Mouse (Mus musculus): Measurements from ENCODE around the gene Frat1.

The Frat1 gene

GRCm38 (mm10) chr19:41816915-41817314 is 12.9 kb upstream of the Frat1 start:
- peak in 1 of 2 experiments; percentile 30 for DNase-seq

- peak in 1 of 2 experiments; percentile 12 for DNase-seq
Observed at GRCm38 (mm10) chr19:41817325-41817724, 12.4 kb upstream of the Frat1 start.

DNA sequence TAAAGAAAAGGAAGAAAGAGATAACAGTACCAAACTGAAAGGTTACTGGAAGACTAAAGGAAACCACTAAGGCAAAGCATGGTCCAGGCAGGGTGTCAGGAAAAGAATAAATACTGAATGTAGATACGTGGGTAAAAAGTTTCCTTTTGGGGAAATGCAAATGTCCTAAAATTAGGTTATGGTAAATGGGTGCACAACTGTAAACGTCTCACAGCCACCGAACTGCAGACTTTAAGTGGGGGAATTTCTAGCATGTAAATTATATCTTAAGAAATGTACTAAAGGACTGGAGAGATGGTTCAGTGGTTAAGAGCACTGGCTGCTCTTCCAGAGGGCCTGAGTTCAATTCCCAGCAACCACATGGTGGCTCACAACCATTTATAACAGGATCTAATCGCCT is 11.0 kb upstream of the Frat1 start:
- no peak for DNase-seq

- no peak for DNase-seq
Observed at GRCm38 (mm10) chr19:41821436-41821835, 8.3 kb upstream of the Frat1 start.

DNA sequence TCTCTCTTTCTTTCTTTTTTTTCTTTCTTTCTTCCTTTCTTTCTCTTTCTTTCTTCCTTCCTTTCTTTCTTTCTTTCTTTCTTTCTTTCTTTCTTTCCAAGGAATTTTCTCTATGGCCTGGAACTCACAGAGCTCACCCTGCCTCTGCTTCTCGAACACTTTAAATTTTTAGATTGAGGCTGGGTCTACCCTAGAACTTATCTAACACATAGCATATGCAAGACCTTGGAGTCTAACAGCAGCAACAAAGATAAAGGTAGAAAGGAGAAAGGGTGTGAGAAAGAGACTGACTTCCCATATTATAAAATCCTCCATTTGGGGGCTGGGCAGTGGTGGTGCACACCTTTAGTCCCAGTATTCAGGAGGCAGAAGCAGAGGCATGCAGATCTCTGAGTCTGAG is 7.2 kb upstream of the Frat1 start:
- no peak for DNase-seq

- DNase-seq: no peak
Observed at GRCm38 (mm10) chr19:41824950-41825349, 4.8 kb upstream of the Frat1 start.

GRCm38 (mm10) chr19:41826529-41826928 is 3.2 kb upstream of the Frat1 start:
- DNase-seq: no peak

GRCm38 (mm10) chr19:41828941-41829340 is 829 bp upstream of the Frat1 start:
- no peak for DNase-seq

DNA sequence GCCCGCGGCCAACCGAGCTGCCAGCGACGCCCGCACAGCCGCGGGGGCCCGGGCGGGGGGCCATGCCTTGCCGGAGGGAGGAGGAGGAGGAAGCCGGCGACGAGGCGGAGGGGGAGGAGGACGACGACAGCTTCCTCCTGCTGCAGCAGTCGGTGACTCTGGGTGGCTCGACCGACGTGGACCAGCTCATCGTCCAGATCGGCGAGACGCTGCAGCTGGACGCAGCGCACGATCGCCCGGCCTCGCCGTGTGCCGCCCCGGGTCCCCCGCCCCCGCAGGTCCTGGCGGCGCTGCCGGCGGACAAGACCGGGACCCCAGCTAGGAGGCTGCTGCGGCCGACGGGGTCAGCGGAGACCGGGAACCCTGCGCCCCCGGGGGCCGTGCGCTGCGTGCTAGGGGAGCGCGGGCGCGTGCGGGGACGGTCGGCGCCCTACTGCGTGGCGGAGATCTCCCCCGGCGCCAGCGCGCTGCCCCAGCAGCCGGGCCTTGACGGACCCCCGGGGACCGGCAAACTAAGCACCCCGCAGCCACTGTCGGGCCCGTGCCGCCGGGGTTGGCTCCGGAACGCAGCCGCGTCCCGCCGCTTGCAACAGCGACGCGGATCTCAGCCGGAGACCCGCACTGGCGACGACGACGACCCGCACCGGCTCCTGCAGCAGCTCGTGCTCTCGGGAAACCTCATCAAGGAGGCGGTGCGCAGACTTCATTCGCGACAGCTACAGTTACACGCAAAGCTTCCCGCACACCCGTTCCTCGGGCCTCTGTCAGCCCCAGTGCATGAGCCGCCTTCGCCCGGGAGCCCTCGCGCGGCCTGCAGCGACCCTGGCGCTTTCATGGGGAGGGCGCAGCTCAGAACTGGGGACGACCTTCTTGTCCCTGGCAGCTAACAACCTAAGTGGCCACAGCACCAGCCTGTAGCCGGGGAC is 599 bp downstream of the Frat1 start:
- DNase-seq: peak; percentile 72 to 73

GRCm38 (mm10) chr19:41831101-41831570 is 1.4 kb downstream of the Frat1 start:
- DNase-seq: peak; percentile 66 to 72

DNA sequence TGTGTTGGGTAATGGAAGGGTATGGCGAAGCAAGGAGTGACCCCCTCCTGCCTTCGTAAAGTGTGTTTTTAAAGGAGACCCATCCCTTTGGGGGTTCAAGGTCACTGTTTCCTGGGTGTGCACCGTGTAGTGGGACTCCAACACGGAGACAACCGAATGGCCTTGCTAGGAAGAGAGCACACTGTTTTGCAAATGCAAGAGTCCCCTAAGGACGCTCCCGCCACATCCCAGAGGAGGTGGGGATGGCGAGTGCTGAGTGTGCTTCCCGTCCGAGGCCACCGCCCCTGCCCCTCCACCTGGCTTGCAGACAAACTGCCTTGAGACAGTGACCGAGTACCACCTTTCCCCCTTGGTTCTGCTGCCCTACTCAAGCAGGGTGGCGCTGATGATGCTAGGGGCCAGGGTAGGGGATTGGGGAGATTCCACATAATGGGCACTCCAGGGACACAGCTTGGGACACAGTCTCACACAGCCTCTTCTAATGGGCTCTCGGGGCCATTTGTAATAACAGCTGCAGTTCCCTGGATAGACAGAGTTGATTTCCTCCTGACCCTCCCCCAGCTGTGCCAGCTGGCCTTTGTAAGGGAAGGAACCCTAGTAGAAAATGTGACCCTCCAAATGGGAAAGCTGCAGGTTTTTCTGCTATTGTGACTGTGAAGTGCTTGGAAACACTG is 2.1 kb downstream of the Frat1 start:
- peak in 1 of 2 experiments; percentile 21 for DNase-seq

GRCm38 (mm10) chr19:41832501-41833201 is 2.9 kb downstream of the Frat1 start:
- DNase-seq: no peak

- no peak for DNase-seq
Observed at GRCm38 (mm10) chr19:41835407-41835806, 5.6 kb downstream of the Frat1 start.

- DNase-seq: no peak
Observed at GRCm38 (mm10) chr19:41835816-41836215, 6.0 kb downstream of the Frat1 start.

- DNase-seq: no peak
Observed at GRCm38 (mm10) chr19:41836719-41837118, 6.9 kb downstream of the Frat1 start.

- DNase-seq: no peak
Observed at GRCm38 (mm10) chr19:41837194-41837916, 7.6 kb downstream of the Frat1 start.

DNA sequence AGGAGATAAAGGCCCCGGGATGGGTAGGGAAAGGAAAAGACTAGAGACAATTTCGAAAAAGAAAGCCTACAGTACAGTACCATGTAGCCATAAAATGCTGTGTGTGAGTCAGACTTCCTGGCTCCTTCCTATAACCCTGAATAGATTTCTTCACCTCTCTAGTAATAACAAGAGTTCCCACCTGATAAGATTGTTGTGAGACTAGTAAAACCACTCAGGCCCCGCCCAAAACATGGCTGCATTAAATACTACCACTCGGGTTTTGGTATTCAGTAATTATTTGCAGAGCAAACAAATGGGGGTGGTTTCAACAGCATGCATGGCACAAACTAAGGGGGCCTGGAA is 8.1 kb downstream of the Frat1 start:
- DNase-seq: no peak

DNA sequence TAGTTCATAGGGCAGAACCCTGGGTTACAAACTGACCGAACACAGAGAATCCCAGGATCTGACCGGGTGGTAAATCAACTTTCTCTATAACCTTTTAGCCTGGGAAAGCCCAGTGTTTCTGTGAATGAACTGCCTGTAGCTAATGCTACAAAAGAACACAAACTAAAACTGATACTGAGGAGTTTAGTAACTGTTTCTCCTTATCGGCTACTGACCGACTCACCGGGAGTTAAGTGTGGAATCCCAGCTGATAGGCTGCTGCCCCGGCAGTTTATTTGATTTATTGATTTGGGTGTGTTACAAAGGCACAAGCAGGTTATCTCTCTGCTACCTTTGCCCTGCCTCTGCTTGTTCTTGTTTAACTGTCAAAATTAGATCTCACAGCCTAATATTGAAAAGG is 9.0 kb downstream of the Frat1 start:
- DNase-seq: no peak

DNA sequence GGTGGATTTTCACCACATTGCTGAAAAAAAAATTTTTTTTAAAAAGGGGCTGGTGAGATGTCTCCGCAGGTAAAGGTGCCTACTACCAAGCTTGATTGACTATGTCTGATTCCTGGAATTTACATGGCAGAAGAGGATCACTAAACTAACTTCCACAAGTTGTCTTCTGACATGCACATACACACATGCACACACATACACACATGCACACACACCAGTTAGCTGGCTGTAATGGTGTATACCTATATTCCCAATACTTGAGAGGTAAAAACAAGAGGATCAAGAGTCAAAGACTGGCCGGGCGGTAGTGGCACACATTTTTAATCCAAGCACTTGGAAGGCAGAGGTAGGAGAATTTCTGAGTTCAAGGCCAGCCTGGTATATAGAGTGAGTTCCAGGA is 9.9 kb downstream of the Frat1 start:
- DNase-seq: no peak

- DNase-seq: no peak
Observed at GRCm38 (mm10) chr19:41841105-41841750, 11.5 kb downstream of the Frat1 start.

DNA sequence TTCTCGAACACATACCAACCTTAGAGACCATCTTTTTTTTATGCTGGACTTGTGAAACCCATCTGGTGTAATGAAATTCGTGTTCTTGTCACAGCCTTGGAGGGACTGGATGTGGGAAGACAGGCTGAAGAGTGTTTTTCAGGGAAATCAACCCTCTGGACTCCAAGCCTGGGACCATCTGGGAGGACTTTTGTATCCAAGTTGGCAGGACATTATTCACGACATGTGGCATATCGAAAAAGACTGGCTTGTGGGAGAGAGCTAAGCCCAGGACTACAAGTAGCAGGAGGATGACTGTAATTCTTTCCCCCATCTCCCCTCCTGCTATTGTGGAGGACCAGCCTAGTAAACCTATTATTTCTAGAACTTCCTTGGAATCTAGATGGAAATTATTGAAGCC is 12.4 kb downstream of the Frat1 start:
- peak; percentile 46 to 70 for DNase-seq

- peak in 1 of 2 experiments; percentile 15 for DNase-seq
Observed at GRCm38 (mm10) chr19:41842706-41843105, 12.9 kb downstream of the Frat1 start.

Data from cerebellum, postnatal 14 days (tissue).